Mouse (Mus musculus): ENCODE results near the gene Gm11084. TPM values are rescaled to one million over a fixed set of nuclear protein-coding genes. Genes with fewer than 3 reads are reported as not detected.

Gene Gm11084
- polyA plus RNA-seq, 1 experiment from 2014 or later = not detected

DNA sequence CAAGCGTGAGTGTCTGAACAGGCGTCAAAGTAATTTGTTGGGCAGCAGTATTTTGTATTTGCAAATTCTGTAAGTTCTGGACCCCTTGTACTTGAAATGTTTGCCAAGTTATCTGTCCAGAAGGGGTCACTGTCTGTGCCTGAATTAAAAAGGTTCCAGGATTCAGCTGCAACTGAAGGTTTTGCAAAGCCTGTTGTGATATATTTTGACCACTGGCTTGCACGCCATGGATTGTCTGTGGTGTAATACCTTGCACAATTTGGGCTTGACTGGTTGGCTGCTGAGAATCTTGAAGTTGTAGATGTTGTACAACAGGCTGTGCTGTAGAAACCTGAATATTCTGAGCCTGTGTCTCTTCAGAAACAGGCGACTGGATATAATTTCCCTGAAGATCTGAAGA is 16.2 kb downstream of the Gm11084 start:
- Histone ChIP-seq H3K27ac (ENCODE audit: low read length) (no peak overlapping the region), H3K27me3 (ENCODE audit: control insufficient read depth, insufficient read depth, low read depth, low read length) (no peaks in the 10 kb centered on the region), H3K9me3 (ENCODE audit: control insufficient read depth, low read length) (no peaks in the 10 kb centered on the region), H3K36me3 (ENCODE audit: control insufficient read depth, insufficient read depth, low read length) (peaks cover 20% of the 10 kb centered on the region), H3K4me1 (replicated peaks; ENCODE audit: control insufficient read depth, insufficient read depth, low read length) (no peaks in the 10 kb centered on the region; the same call in 1 of the 2 replicates), H3K9ac (ENCODE audit: low read length) (no peak overlapping the region), H3K4me3 (ENCODE audit: low read length) (no peak overlapping the region), H3K4me2 (ENCODE audit: low read depth, low read length) (no peak overlapping the region)
- WGBS = 86% methylated on average over 4 of the region's 4 CpGs
- no peak for ATAC-seq (ENCODE audit: low read depth)

DNA sequence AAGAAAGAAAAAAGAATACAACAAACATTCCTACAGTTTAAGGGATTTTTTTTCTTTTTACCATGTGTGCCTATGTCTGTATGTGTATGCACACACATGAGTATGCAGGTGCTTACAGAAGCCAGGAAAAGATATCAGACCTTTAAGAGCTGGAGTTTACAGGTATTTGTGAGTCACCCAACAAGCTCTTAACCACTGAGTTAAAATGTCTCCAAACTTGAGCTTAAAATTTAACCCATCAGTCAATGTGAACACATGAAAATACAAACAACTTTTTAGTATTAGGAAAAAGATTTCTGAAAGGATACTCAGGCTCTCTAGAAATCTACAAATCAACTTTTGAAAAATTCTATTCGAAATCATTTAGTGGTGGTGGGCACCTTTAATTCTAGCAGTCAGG is 18.0 kb downstream of the Gm11084 start:
- peaks cover 20% of the 10 kb centered on the region for H3K36me3 ChIP-seq (ENCODE audit: control insufficient read depth, insufficient read depth, low read length)
- 96% methylated on average over 1 of the region's 1 CpGs for WGBS
- no peak overlapping the region for H3K27ac ChIP-seq (ENCODE audit: low read length)
- no peaks in the 10 kb centered on the region for H3K4me1 ChIP-seq (replicated peaks; ENCODE audit: control insufficient read depth, insufficient read depth, low read length)
- H3K27me3 ChIP-seq (ENCODE audit: control insufficient read depth, insufficient read depth, low read depth, low read length) = no peaks in the 10 kb centered on the region
- no peak overlapping the region for H3K9ac ChIP-seq (ENCODE audit: low read length)
- no peak for ATAC-seq (ENCODE audit: low read depth)
- H3K4me2 ChIP-seq (ENCODE audit: low read depth, low read length) = no peak overlapping the region
- H3K9me3 ChIP-seq (ENCODE audit: control insufficient read depth, low read length) = no peaks in the 10 kb centered on the region
- no peak overlapping the region for H3K4me3 ChIP-seq (ENCODE audit: low read length)

DNA sequence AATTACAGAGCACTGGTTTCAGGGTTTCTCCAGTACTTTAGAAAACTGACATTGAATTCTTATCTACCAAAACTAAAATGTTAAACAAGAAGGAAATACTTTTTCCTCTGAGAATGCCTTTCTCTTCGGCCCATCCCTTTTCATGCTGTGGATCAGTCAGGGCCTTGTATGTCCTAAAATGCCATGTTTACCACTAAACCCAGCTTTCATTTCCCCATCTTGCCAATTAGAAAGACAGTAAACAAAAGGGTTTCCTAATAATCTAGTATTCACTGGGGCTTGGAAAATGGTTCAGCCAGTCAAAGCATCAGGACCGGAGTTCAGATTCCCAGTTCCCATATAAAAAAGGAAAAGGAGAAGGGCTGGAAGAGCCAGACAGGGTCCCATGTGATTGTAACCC is 21.1 kb downstream of the Gm11084 start:
- H3K36me3 ChIP-seq (ENCODE audit: control insufficient read depth, insufficient read depth, low read length) = peaks cover 15% of the 10 kb centered on the region
- no peak overlapping the region for H3K4me3 ChIP-seq (ENCODE audit: low read length)
- 87% methylated on average over 2 of the region's 2 CpGs for WGBS
- ATAC-seq (ENCODE audit: low read depth) = no peak
- no peaks in the 10 kb centered on the region for H3K4me1 ChIP-seq (replicated peaks; ENCODE audit: control insufficient read depth, insufficient read depth, low read length)
- H3K27ac ChIP-seq (ENCODE audit: low read length) = no peak overlapping the region
- no peaks in the 10 kb centered on the region for H3K27me3 ChIP-seq (ENCODE audit: control insufficient read depth, insufficient read depth, low read depth, low read length)
- no peaks in the 10 kb centered on the region for H3K9me3 ChIP-seq (ENCODE audit: control insufficient read depth, low read length)
- H3K4me2 ChIP-seq (ENCODE audit: low read depth, low read length) = no peak overlapping the region
- no peak overlapping the region for H3K9ac ChIP-seq (ENCODE audit: low read length)

DNA sequence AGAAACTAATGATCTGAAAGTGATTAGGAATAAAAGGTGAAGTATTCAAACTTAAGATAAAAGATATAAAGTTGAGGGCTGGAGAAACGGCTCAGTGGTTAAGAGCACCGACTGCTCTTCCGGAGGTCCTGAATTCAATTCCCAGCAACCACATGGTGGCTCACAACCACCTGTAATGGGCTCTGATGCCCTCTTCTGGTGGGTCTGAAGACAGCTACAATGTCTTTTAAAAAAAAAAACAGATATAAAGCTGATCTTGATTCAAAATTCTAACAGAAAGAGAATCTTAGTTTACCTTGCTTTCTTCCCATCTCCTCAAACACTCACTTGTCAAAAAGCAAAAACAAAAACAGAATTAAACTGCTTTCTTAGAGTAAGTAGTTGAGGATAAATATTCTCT is 30.1 kb downstream of the Gm11084 start:
- H3K9me3 ChIP-seq (ENCODE audit: control insufficient read depth, low read length) = no peaks in the 10 kb centered on the region
- no peak for ATAC-seq (ENCODE audit: low read depth)
- no peaks in the 10 kb centered on the region for H3K27me3 ChIP-seq (ENCODE audit: control insufficient read depth, insufficient read depth, low read depth, low read length)
- H3K9ac ChIP-seq (ENCODE audit: low read length) = no peak overlapping the region
- H3K4me1 ChIP-seq (replicated peaks; ENCODE audit: control insufficient read depth, insufficient read depth, low read length) = no peaks in the 10 kb centered on the region
- no peak overlapping the region for H3K4me3 ChIP-seq (ENCODE audit: low read length)
- 92% methylated on average over 3 of the region's 3 CpGs for WGBS
- H3K27ac ChIP-seq (ENCODE audit: low read length) = no peak overlapping the region
- no peak overlapping the region for H3K4me2 ChIP-seq (ENCODE audit: low read depth, low read length)
- peaks cover 17% of the 10 kb centered on the region for H3K36me3 ChIP-seq (ENCODE audit: control insufficient read depth, insufficient read depth, low read length)

DNA sequence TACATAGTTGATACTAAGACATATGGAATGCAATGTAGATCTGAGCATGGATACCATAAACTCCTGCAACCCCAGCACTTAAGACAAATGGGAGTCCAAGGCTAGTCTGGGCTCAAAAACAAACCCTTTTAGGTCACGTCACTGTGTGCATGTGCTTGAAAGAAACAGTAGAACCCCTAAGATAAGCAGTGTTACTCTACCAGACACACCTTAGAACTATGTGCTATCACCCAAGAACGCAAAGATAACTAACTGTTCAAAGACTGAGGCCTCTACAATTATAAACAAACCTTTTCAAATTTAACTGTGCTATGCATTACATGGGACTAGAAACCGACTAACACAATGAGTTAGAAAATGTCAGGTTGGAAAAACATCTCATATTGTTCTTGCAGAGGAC is 33.5 kb downstream of the Gm11084 start:
- no peak overlapping the region for H3K4me3 ChIP-seq (ENCODE audit: low read length)
- peaks cover 19% of the 10 kb centered on the region for H3K36me3 ChIP-seq (ENCODE audit: control insufficient read depth, insufficient read depth, low read length)
- 85% methylated on average over 3 of the region's 3 CpGs for WGBS
- no peak overlapping the region for H3K4me2 ChIP-seq (ENCODE audit: low read depth, low read length)
- no peak overlapping the region for H3K9ac ChIP-seq (ENCODE audit: low read length)
- ATAC-seq (ENCODE audit: low read depth) = no peak
- H3K27ac ChIP-seq (ENCODE audit: low read length) = no peak overlapping the region
- no peaks in the 10 kb centered on the region for H3K4me1 ChIP-seq (replicated peaks; ENCODE audit: control insufficient read depth, insufficient read depth, low read length)
- no peaks in the 10 kb centered on the region for H3K27me3 ChIP-seq (ENCODE audit: control insufficient read depth, insufficient read depth, low read depth, low read length)
- no peaks in the 10 kb centered on the region for H3K9me3 ChIP-seq (ENCODE audit: control insufficient read depth, low read length)

DNA sequence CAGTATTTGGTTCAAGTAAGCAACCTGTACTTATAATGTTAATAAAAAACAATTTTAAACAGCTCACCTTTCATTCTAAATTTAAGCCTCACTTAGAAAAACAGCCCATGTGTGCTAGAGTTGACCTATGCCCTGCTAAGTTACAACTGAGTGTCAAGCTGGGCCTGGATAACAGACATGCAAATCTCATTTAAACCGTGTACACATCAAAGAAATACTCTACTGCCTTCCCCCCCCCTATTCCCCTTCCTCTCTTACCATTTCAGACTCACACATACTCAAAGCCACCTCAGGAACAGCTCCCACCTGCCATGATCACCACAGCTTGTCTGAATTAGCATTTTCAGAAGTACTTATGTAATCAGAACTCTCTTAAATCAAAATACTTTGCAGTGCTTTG is 50.6 kb downstream of the Gm11084 start:
- ATAC-seq (ENCODE audit: low read depth) = no peak
- no peak overlapping the region for H3K9ac ChIP-seq (ENCODE audit: low read length)
- H3K27ac ChIP-seq (ENCODE audit: low read length) = no peak overlapping the region
- H3K4me3 ChIP-seq (ENCODE audit: low read length) = no peak overlapping the region
- 12% methylated on average over 1 of the region's 1 CpGs for WGBS
- no peaks in the 10 kb centered on the region for H3K9me3 ChIP-seq (ENCODE audit: control insufficient read depth, low read length)
- no peaks in the 10 kb centered on the region for H3K4me1 ChIP-seq (replicated peaks; ENCODE audit: control insufficient read depth, insufficient read depth, low read length)
- peaks cover 21% of the 10 kb centered on the region for H3K36me3 ChIP-seq (ENCODE audit: control insufficient read depth, insufficient read depth, low read length)
- H3K4me2 ChIP-seq (ENCODE audit: low read depth, low read length) = no peak overlapping the region
- H3K27me3 ChIP-seq (ENCODE audit: control insufficient read depth, insufficient read depth, low read depth, low read length) = no peaks in the 10 kb centered on the region

DNA sequence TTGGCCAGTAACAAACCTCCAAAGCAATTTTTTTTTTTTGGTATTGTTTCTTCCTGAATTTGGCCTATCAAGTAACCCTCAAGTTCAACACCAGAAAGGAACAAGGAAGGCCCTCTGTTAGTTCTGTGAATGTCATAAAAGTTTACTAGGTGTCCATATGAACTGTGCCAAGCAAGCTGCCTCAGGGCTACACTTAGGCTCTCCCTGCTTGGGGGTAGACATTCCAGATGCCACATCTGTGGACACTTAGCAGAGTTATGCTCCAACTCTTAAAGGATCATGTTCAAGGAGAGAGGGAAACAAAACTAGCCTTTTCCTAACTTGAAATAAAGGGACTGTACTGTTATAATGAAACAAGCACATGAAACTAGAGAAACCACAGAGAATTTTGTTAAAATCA is 54.3 kb downstream of the Gm11084 start:
- Histone ChIP-seq H3K4me2 (ENCODE audit: low read depth, low read length) (no peak overlapping the region), H3K27me3 (ENCODE audit: control insufficient read depth, insufficient read depth, low read depth, low read length) (no peaks in the 10 kb centered on the region), H3K4me3 (ENCODE audit: low read length) (no peak overlapping the region), H3K27ac (ENCODE audit: low read length) (no peak overlapping the region), H3K9ac (ENCODE audit: low read length) (no peak overlapping the region), H3K36me3 (ENCODE audit: control insufficient read depth, insufficient read depth, low read length) (peaks cover 8% of the 10 kb centered on the region; the same call in 1 of the 2 replicates), H3K4me1 (replicated peaks; ENCODE audit: control insufficient read depth, insufficient read depth, low read length) (no peaks in the 10 kb centered on the region), H3K9me3 (ENCODE audit: control insufficient read depth, low read length) (no peaks in the 10 kb centered on the region)
- ATAC-seq (ENCODE audit: low read depth) = no peak

DNA sequence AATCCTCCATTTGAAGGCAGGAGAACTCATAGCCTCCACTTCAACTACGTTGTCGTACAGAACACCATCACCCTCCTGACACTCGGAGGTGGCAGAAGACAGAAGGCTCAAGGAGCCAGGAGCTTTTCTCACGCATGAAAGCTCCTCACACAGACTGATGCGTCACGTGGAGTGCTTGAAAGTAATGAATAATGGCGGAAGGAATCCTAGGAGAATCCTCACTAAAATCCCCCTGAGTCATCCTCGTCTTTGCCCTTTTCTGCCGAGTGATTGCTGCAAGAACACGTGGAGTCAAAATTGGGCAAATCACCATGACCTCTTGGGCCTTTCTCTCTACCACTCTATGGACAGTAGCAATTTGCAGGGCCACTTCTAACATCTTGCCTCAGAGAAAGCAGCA is 61.5 kb downstream of the Gm11084 start:
- no peak for ATAC-seq (ENCODE audit: low read depth)
- no peak overlapping the region for H3K4me3 ChIP-seq (ENCODE audit: low read length)

More for the DNA sequence above, 61.5 kb downstream of the Gm11084 start:
- H3K4me2 ChIP-seq (ENCODE audit: low read depth, low read length) = no peak overlapping the region
- no peaks in the 10 kb centered on the region for H3K9me3 ChIP-seq (ENCODE audit: control insufficient read depth, low read length)
- no peaks in the 10 kb centered on the region for H3K4me1 ChIP-seq (replicated peaks; ENCODE audit: control insufficient read depth, insufficient read depth, low read length)
- no peaks in the 10 kb centered on the region for H3K27me3 ChIP-seq (ENCODE audit: control insufficient read depth, insufficient read depth, low read depth, low read length)
- no peak overlapping the region for H3K27ac ChIP-seq (ENCODE audit: low read length)
- no peaks in the 10 kb centered on the region for H3K36me3 ChIP-seq (ENCODE audit: control insufficient read depth, insufficient read depth, low read length)
- H3K9ac ChIP-seq (ENCODE audit: low read length) = no peak overlapping the region
- WGBS = 67% methylated on average over 10 of the region's 10 CpGs
